Mouse (Mus musculus) frontal cortex, postnatal 10 days (tissue): ENCODE data around the gene Ears2.
"Not testable (repeated sequence)": the region's sequence is repeated elsewhere in the genome, so short reads cannot be mapped to it uniquely, and the experiment has no call there.

Source experiments
- DNase-seq, 2 experiments: peaks; one replicate each; pipeline ENCODE4 v3.0.0; 2022; ENCODE audit warnings: low spot score in 2 of 2, mixed read lengths in 1 of 2

Ears2 gene

GRCm38 (mm10) chr7:122066945-122067516 lies at the start of gene Ears2, which contains the start of gene Ubfd1:
TSS of gene Ears2 (minus strand) at chr7:122067263.
TSS of gene Ubfd1 (plus strand) at chr7:122067175.
- DNase-seq = peak; percentile 95 to 96

- no peak for DNase-seq
Observed at GRCm38 (mm10) chr7:122108206-122108605, 41.1 kb upstream of the Ears2 start.

- peak; percentile 71 to 86 for DNase-seq
Observed at GRCm38 (mm10) chr7:122101747-122102244, 34.7 kb upstream of the Ears2 start, which contains the start of gene Ndufab1. TSS of gene Ndufab1 (minus strand) at chr7:122101886.

- not testable (repeated sequence) for DNase-seq
Observed at GRCm38 (mm10) chr7:122101014-122101746, 34.1 kb upstream of the Ears2 start.

- no peak for DNase-seq
Observed at GRCm38 (mm10) chr7:122099222-122099621, 32.2 kb upstream of the Ears2 start.

- DNase-seq = no peak
Observed at GRCm38 (mm10) chr7:122098009-122098408, 30.9 kb upstream of the Ears2 start.

- DNase-seq = no peak
Observed at GRCm38 (mm10) chr7:122094564-122095330, 27.7 kb upstream of the Ears2 start.

- DNase-seq = no peak
Observed at GRCm38 (mm10) chr7:122087195-122087982, 20.3 kb upstream of the Ears2 start.

- DNase-seq = no peak
Observed at GRCm38 (mm10) chr7:122081071-122081470, 14.0 kb upstream of the Ears2 start.

- DNase-seq = no peak
Observed at GRCm38 (mm10) chr7:122079798-122080554, 12.9 kb upstream of the Ears2 start.

- DNase-seq = no peak
Observed at GRCm38 (mm10) chr7:122074374-122074773, 7.3 kb upstream of the Ears2 start.

- DNase-seq = peak in 1 of 2 experiments; percentile 34
Observed at GRCm38 (mm10) chr7:122067517-122068381, 686 bp upstream of the Ears2 start.

GRCm38 (mm10) chr7:122066102-122066944 lies 740 bp downstream of the Ears2 start:
- DNase-seq = peak in 1 of 2 experiments; percentile 19

GRCm38 (mm10) chr7:122065656-122066055 lies 1.4 kb downstream of the Ears2 start:
- no peak for DNase-seq

GRCm38 (mm10) chr7:122056633-122057032 lies 10.4 kb downstream of the Ears2 start:
- DNase-seq = no peak

- DNase-seq = no peak
Observed at GRCm38 (mm10) chr7:122050834-122051233, 16.2 kb downstream of the Ears2 start.

GRCm38 (mm10) chr7:122048191-122048590 lies 18.9 kb downstream of the Ears2 start:
- DNase-seq = no peak

GRCm38 (mm10) chr7:122046813-122047212 lies 20.2 kb downstream of the Ears2 start:
- DNase-seq = no peak

- DNase-seq = no peak
Observed at GRCm38 (mm10) chr7:122045711-122046110, 21.4 kb downstream of the Ears2 start.
